Mouse (Mus musculus) lung, postnatal 25 days (tissue): ENCODE measurements around the gene Fam83e.

Experiments
- DNase-seq: peaks from one replicate; pipeline ENCODE4 v3.0.0; 2022; ENCODE audit warnings: low spot score

The Fam83e gene

GRCm38 (mm10) chr7:45702316-45702715 lies 18.7 kb upstream of the Fam83e start:
- no peak for DNase-seq

- no peak for DNase-seq
These were observed 18.0 kb upstream of the Fam83e start for GRCm38 (mm10) chr7:45702809-45703520.

- DNase-seq, result no peak
These were observed 17.4 kb upstream of the Fam83e start for GRCm38 (mm10) chr7:45703521-45704033.

- peak; percentile 70 for DNase-seq
These were observed 16.9 kb upstream of the Fam83e start for GRCm38 (mm10) chr7:45704046-45704559.

GRCm38 (mm10) chr7:45704730-45705442 lies 16.1 kb upstream of the Fam83e start, which contains the start of gene Dbp:
Gene Dbp, plus strand, starts transcription at chr7:45705088.
- DNase-seq, result peak; percentile 100

- no peak for DNase-seq
These were observed 15.6 kb upstream of the Fam83e start for GRCm38 (mm10) chr7:45705443-45705864.

- DNase-seq, result peak; percentile 93
These were observed 15.1 kb upstream of the Fam83e start for GRCm38 (mm10) chr7:45705873-45706281.

GRCm38 (mm10) chr7:45706721-45707241 lies 14.2 kb upstream of the Fam83e start:
- peak; percentile 90 for DNase-seq

- DNase-seq, result peak; percentile 97
These were observed 13.5 kb upstream of the Fam83e start for GRCm38 (mm10) chr7:45707375-45707967.

- DNase-seq, result no peak
These were observed 12.7 kb upstream of the Fam83e start for GRCm38 (mm10) chr7:45708221-45708761.

- DNase-seq, result no peak
These were observed 12.0 kb upstream of the Fam83e start for GRCm38 (mm10) chr7:45709036-45709435.

- DNase-seq, result no peak
These were observed 11.2 kb upstream of the Fam83e start for GRCm38 (mm10) chr7:45709677-45710355.

- no peak for DNase-seq
These were observed 10.4 kb upstream of the Fam83e start for GRCm38 (mm10) chr7:45710477-45711191.

- DNase-seq, result no peak
These were observed 9.5 kb upstream of the Fam83e start for GRCm38 (mm10) chr7:45711316-45712021.

GRCm38 (mm10) chr7:45712022-45712757 lies 8.8 kb upstream of the Fam83e start:
- peak; percentile 89 for DNase-seq

GRCm38 (mm10) chr7:45713396-45713795 lies 7.6 kb upstream of the Fam83e start:
- DNase-seq, result no peak

- DNase-seq, result no peak
These were observed 7.0 kb upstream of the Fam83e start for GRCm38 (mm10) chr7:45713881-45714520.

GRCm38 (mm10) chr7:45714630-45715089 lies 6.4 kb upstream of the Fam83e start:
- DNase-seq, result no peak
